Mouse (Mus musculus) Patski (cell line): ENCODE measurements at regions not wholly inside any gene's neighbourhood (a gene's known extent, or its start where the extent isn't known, plus 50 kb on each side); places are given as distances from the start of the nearest gene placed in this dataset.

Experiments used
- ATAC-seq: fragments of 100-300 bp; one replicate; pipeline ENCODE4 v1.8.0; 2021
- CTCF ChIA-PET: fragments of 350-600 bp; sonication (Branson Sonifier 250); formaldehyde crosslinking; loops from one replicate; lab custom pipeline; 2022; ENCODE audit warnings: inconsistent platforms; lab: Charles Lee
- POLR2A ChIA-PET: fragments of 350-600 bp; sonication (Branson Sonifier 250); formaldehyde crosslinking; loops from one replicate; lab custom pipeline; 2022; ENCODE audit warnings: antibody characterized with exemption, inconsistent platforms; lab: Charles Lee
- DNase-seq: peaks from one replicate; pipeline ENCODE4 v3.0.0-alpha.2; 2011; ENCODE audit warnings: low read depth, low spot score
- H3K27me3 ChIP-seq: fragments of 371-371 bp; one replicate; pipeline ENCODE4 v1.5.1; 2021
- CTCF ChIP-seq: fragments of 100-300 bp; IDR thresholded peaks from one replicate; pipeline ENCODE4 v1.5.1; 2021
- in situ Hi-C: fragments of 300-500 bp; cut with MboI; formaldehyde crosslinking; loops from 3 replicates; pipeline ENCODE4 v1.11.1; 2018; ENCODE audit warnings: low pct_unique_long_range_greater_than_20kb, mixed read lengths

- CTCF ChIA-PET, result interaction anchor here (1.6 to 1.8 kb wide), 2 partner anchors 9 to 21 kb away, joined by 5 read pairs; no protein-coding TSS in a partner anchor
- no peaks in the 10 kb centered on the region for H3K27me3 ChIP-seq
- POLR2A ChIA-PET, result interaction anchor here (1.2 kb wide), 1 partner anchor 9 kb away, joined by 3 read pairs; no protein-coding TSS in a partner anchor
- in situ Hi-C loops, result no loop called here
- ATAC-seq (no peak), DNase-seq (no peak)
- no peak for TF ChIP-seq CTCF
Observed at GRCm38 (mm10) chr17:79798361-79798760, 83.5 kb upstream of the Cyp1b1 start.

- no peak for ATAC-seq
- no peak for TF ChIP-seq CTCF
- CTCF ChIA-PET, result interaction anchor here (1.2 to 1.3 kb wide), 3 partner anchors 10 to 19 kb away, joined by 3 read pairs; no protein-coding TSS in a partner anchor
- POLR2A ChIA-PET, result no interaction called here
- no peaks in the 10 kb centered on the region for H3K27me3 ChIP-seq
- in situ Hi-C loops, result no loop called here
- no peak for DNase-seq
Observed at GRCm38 (mm10) chr17:79790166-79790565, 75.3 kb upstream of the Cyp1b1 start.

- ChIA-PET CTCF (interaction anchor here (1.3 kb wide), 1 partner anchor 64 kb away, joined by 3 read pairs; no protein-coding TSS in a partner anchor), POLR2A (no interaction called here)
- in situ Hi-C loops, result no loop called here
- H3K27me3 ChIP-seq, result no peaks in the 10 kb centered on the region
- DNase-seq (no peak), ATAC-seq (no peak)
- TF ChIP-seq CTCF, result no peak
Observed at GRCm38 (mm10) chr17:79787201-79787600, 72.3 kb upstream of the Cyp1b1 start.

- in situ Hi-C loops, result no loop called here
- CTCF ChIA-PET, result interaction anchor here (1.3 kb wide), 1 partner anchor 64 kb away, joined by 3 read pairs; no protein-coding TSS in a partner anchor
- no peaks in the 10 kb centered on the region for H3K27me3 ChIP-seq
- no peak for DNase-seq
- TF ChIP-seq CTCF, result no peak
- no peak for ATAC-seq
- POLR2A ChIA-PET, result no interaction called here
Observed at GRCm38 (mm10) chr17:79786691-79787090, 71.8 kb upstream of the Cyp1b1 start.

GRCm38 (mm10) chr17:79786270-79786669, 71.4 kb upstream of the Cyp1b1 start:
- no peak for TF ChIP-seq CTCF
- ATAC-seq (no peak), DNase-seq (no peak)
- in situ Hi-C loops, result no loop called here
- CTCF ChIA-PET, result no interaction called here
- POLR2A ChIA-PET, result no interaction called here
- H3K27me3 ChIP-seq, result no peaks in the 10 kb centered on the region

GRCm38 (mm10) chr17:79784256-79784870, 69.5 kb upstream of the Cyp1b1 start:
- in situ Hi-C loops, result no loop called here
- CTCF ChIA-PET, result interaction anchor here (1.1 to 1.3 kb wide), 3 partner anchors 9 to 40 kb away, joined by 3 read pairs; no protein-coding TSS in a partner anchor
- POLR2A ChIA-PET, result no interaction called here
- TF ChIP-seq CTCF, result no peak
- ATAC-seq (no peak), DNase-seq (no peak)
- no peaks in the 10 kb centered on the region for H3K27me3 ChIP-seq

GRCm38 (mm10) chr17:79781733-79782663, 67.1 kb upstream of the Cyp1b1 start:
- no peak for ATAC-seq
- DNase-seq, result no peak
- CTCF ChIA-PET, result interaction anchor here (1.0 kb wide), 1 partner anchor 12 kb away, joined by 3 read pairs; no protein-coding TSS in a partner anchor
- in situ Hi-C loops, result no loop called here
- H3K27me3 ChIP-seq, result no peaks in the 10 kb centered on the region
- POLR2A ChIA-PET, result no interaction called here
- no peak for TF ChIP-seq CTCF

- ChIA-PET CTCF (interaction anchor here (1.0 kb wide), 1 partner anchor 12 kb away, joined by 3 read pairs; no protein-coding TSS in a partner anchor), POLR2A (no interaction called here)
Observed at GRCm38 (mm10) chr17:79781262-79781661, 66.4 kb upstream of the Cyp1b1 start.

GRCm38 (mm10) chr17:79777874-79778395, 63.1 kb upstream of the Cyp1b1 start:
- ChIA-PET POLR2A (interaction anchor here (1.2 kb wide), 1 partner anchor 63 kb away, joined by 4 read pairs; the partner anchor contains the start of gene Cyp1b1), CTCF (interaction anchor here (1.6 kb wide), 1 partner anchor 10 kb away, joined by 3 read pairs; no protein-coding TSS in a partner anchor)
- no peak for ATAC-seq
- in situ Hi-C loops, result no loop called here
- DNase-seq, result no peak
- no peak for TF ChIP-seq CTCF
- no peaks in the 10 kb centered on the region for H3K27me3 ChIP-seq

More at GRCm38 (mm10) chr17:79781262-79781661, 66.4 kb upstream of the Cyp1b1 start:
- DNase-seq (no peak), ATAC-seq (no peak)
- H3K27me3 ChIP-seq, result no peaks in the 10 kb centered on the region
- in situ Hi-C loops, result no loop called here
- TF ChIP-seq CTCF, result no peak

- no peak for TF ChIP-seq CTCF
- ChIA-PET POLR2A (no interaction called here), CTCF (interaction anchor here (1.3 kb wide), 1 partner anchor 8 kb away, joined by 3 read pairs; no protein-coding TSS in a partner anchor)
- in situ Hi-C loops, result no loop called here
- DNase-seq, result no peak
- no peaks in the 10 kb centered on the region for H3K27me3 ChIP-seq
- ATAC-seq, result no peak
Observed at GRCm38 (mm10) chr17:79776177-79776576, 61.3 kb upstream of the Cyp1b1 start.
